Mouse (Mus musculus) mesoderm, embryonic 11.5 days (tissue): ENCODE results near the gene Eml6.

ENCODE experiments used
- DNase-seq: peaks from one replicate; pipeline ENCODE4 v3.0.0-alpha.2; 2012; ENCODE audit warnings: low read depth, low spot score

Gene Eml6

DNA sequence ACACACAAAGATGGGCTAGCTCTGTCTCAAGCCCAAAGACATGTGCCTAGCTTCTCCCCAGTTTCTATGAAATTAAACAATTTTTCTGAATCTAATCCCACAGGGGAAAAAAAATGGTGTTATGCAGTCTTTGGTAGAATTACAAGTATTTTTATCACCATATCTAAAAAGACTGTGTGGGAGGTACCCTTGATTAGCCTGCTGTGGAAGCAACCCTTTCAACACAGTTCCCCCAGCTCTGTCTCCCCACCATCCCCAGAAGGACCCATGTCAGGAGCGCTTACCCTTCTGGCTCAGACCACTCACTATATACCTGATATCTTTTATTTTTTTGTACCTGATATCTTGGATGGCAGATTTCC, 276.4 kb downstream of the Eml6 start:
- no peak for DNase-seq

DNA sequence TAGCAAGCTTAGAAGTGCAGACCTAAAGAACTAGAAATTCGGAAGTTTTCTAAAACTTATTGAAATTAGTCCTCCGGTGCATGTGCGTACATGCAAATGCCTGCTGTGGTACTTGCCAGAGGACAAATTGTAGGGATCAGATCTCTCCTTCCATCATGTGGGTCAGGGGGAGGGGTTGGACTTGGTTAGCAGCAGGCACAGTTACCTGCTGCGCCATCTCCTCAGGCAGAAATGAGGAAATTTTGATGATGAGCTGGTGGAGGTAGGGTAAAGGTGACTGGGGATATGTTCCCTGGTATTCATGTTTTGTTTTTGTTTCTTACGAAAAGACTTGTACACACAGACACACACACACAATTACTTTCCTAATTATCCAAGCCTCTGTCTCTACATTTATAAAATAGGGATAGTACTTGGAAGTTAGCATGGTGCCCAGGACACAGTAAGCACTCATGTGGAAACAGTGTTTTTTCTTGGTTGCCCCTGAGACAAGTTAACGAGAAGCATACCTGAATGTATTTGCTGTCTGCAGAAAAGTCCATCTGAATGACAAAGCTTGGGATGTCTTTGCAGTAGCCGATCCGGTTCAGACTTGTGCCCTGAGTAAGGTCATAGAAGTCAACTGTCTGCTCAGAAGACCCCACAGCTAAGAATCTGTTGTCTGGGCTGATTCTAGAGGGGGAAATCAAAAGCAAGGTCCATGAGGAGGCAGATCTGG, 276.9 kb downstream of the Eml6 start:
- no peak for DNase-seq

DNA sequence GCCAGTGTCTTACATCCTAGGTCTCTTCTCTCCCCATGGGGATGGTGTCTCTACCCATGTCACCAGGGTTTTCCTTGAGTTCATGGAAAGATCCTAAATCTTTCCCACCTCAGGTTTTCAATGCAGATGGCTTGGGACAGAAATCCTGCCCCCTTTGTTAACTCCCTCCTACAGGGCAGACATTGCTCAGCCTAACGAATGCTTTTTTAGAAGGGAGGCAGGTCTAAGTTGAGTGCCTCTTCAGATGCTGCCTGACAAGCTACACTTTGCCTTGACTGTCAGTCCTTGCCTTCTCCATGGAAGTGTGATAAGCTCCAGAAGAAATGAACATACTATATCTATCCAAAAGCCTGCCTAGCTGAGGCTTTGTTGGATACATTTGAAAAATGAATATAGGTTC, 278.0 kb downstream of the Eml6 start:
- no peak for DNase-seq

DNA sequence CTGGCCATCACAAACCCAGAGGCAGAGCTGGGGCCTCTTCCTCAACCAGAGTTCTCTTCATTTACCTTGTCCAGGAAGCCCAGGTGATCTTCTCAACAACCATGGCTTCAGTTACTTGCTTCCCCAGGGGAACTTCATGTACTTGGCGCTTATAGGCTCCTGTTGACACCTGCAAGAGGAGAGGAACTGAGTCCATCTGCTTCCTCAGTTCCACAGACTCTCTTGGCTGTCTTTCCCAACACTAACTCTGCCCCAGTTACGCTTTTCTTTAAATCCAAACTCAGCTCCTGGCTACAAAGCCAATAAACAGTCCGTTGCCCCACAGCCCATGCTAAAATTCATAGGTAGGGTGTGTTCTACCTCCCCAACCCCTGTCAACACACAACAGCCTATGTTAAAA, 278.5 kb downstream of the Eml6 start:
- no peak for DNase-seq

DNA sequence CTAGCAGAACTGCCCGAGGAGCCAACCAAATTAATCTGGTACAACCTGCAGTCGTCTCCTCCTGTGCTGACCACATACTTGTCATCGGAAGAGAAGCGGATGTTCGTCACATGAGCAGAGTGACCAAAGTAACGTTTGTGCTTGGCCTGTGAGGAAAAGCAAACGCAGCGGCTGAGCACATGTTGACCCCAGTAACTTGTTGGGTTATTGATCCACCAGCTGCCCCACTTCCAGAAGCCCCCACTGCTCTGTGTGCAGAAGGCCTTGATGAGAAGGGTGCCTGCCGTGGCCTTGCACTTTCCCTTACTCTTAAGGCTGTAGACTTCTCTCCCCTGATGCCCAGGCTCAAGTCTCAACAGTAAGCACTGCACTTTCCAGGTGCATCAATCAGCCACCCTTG, 279.6 kb downstream of the Eml6 start:
- DNase-seq = no peak

DNA sequence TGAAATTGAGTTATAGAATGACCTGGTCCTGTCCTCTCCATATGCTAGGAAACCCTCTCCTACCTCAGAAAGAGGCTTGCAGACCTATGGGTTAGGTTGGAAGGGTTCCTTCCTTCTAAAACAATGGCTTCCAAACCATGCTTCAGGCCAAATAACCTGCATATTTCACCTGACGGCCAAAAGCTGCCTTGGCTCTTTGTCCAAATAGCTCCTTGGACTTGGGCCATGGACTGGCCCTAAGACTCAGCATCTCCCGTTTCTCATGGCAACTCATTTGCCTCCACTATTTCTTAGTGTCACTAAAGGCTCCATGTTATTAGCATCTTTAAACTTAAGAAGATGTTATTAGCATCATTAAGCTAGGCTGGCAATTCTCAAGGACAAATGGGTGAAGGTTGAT, 280.3 kb downstream of the Eml6 start:
- no peak for DNase-seq

DNA sequence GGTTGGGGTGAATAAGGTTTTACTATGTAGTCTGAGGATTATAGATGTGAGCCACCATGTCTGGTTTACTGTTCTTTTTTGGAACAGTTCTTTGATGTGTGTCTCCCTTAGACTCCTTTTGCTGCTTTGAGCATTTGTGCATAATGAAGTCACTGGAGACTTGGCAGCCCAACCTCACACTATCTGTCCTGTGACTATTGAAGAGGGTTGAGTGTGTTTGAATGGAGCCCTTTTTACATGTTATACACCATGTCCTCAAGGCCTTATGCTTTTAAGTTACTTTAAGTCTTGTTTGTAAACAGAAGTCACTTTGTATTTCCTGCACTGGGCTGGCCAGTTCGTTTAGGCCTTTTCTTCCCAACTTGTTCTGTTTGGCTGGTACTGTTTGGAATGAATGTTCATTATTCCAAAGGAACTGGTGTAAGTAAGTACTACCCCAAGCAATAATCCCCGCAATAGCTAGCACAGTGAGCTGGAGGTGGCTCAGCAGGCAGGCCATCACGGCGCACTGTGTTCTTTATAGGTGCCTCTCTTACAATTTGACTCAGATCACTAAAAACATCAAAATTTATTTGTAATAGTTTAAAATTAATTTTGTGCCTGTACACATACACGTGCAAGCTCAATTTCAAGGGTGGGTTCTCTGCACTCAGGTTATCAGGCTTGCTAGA, 280.9 kb downstream of the Eml6 start:
- DNase-seq = no peak

DNA sequence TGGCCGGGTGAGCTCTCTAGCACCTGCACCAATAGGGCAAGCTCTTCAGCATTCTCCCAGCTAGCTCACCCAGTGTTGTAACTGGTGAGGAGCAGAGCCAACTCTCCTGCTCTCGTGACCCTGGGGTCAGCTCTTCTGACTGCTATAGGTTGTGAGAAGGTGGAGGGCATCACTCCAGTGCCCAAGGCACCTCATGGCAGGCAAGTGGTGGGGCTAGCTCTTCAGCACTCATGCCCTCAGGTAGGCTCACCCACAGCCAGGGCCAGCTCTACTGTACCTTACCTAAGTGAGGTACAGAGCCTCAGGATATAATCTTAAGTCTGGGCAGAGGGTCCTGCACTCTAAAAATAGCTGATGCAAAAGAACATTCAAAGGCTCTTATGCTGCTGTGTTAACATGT, 286.1 kb downstream of the Eml6 start:
- no peak for DNase-seq

DNA sequence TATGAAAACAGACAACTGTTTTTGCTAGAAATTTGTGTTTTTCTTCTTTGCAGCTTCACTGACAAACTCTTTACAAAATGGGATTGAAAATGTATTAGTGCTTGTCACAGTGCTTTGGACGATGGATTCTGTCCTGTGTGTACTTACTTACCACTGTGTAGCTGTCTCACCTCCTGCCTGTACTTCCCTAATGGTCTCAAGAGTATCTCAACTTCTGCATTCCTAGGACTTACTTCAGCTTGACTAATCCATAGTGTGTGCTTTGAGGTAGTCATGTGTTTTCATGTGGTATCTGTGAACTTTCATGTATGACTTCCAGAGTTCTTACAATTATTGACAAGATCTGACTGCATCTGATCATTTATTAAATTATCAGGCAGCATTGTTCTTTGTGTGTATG, 297.9 kb downstream of the Eml6 start:
- DNase-seq = no peak

DNA sequence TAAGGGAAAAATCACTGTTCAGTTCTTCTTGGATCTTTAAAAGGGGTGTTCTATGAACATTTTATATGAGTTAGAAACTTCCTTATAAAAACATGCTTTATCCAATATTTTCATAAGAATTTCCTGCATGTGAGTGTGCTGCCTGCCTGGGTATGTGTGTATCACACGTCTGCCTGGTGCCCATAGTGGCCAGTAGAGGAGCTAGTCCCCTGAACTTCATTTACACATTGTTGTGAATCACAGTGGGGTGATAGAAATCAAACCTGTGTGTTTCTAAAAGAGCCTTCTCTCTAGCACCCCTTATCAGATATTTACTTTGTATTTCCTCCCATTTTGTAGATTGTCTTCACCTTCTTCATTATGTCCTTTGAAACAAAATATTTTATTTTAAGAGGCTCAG, 300.2 kb downstream of the Eml6 start:
- no peak for DNase-seq

DNA sequence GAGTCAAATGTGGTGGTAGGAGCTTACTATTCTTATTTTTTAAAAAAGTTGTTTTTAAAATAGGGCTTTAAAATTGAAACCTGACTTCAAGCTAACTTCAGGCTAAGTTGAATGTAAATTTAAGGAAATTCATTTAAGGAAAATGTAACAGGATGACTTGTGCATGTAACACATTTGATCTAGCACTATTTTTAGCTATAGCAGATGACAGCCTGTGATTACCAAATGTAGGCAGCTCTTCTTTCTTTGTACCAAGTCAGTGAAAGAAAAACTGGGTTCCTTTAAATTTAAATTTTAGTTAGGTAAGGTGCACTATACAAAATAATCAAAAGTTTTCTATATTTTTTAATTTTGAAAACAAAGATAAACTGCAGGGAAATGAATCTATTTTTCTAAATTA, 300.7 kb downstream of the Eml6 start:
- DNase-seq = no peak

DNA sequence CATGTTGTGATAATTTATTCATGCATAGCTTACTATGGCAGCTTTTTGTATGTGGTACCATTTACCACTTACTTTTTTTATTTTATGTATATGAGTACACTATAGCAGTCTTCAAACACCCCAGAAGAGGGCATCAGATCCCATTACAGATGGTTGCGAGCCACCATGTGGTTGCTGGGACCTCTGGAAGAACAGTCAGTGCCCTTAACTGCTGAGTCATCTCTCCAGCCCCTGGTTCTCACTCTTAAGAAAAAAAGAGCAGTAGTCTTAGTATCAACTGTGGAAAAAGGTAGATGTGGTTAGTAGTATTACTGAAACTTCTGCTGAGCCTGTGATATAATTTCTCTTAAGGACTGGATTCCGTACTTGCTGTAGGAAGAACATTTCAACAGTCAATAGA, 301.6 kb downstream of the Eml6 start:
- no peak for DNase-seq

DNA sequence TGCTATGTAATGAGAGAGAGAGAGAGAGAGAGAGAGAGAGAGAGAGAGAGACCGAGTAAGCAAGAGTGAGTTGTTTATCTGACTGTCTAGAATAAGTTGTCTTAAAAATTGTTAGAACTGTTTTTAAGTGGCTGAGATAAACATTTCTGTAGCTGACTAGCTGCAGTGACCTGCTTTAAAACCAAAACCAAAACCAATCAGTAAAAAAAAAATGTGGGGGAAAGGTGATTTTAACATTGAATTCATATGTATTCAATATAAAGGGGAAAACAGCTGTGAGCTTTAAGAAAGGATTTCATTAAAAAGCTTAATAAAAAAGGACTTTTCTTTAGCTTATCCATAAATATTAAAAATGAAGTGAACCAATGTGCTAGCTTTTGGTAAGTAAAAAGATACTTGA, 306.2 kb downstream of the Eml6 start:
- no peak for DNase-seq

DNA sequence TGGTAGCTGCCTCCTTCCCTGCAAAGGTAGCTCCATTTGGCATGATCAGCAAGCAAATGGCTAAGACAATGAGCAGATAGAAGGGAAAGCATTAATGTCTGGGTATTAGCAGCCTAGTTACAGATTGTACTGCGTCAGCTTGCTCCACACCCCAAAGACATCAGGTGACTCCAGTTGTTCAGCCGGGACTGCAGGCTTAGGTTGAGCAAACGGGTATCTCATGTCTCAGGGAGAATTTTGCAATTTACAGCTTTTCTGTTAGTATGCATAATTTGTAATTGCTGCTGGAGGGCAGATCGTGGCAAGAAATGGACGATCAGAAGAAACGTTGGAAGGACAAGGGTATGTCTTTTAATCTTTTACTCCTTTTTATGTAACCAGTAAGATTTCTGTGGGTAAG, 307.3 kb downstream of the Eml6 start:
- no peak for DNase-seq

DNA sequence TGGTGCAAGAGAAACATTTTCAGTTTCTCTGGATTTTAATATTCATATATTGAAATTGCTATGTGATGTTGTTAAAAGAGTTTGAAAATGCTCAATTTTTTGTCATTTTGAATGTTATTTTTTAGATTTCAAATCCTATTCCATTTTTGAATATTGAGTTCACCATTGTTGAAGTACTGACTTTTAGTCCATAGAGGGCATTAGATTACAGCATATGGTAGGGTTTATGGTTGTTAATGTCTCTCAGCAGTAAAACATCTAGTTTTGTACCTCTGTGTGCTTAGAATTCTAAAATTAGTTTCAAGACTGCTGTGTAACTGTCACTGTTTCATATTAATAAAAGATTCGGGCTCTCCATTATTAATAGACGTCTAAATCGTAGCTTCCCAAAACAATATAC, 310.3 kb downstream of the Eml6 start:
- no peak for DNase-seq

DNA sequence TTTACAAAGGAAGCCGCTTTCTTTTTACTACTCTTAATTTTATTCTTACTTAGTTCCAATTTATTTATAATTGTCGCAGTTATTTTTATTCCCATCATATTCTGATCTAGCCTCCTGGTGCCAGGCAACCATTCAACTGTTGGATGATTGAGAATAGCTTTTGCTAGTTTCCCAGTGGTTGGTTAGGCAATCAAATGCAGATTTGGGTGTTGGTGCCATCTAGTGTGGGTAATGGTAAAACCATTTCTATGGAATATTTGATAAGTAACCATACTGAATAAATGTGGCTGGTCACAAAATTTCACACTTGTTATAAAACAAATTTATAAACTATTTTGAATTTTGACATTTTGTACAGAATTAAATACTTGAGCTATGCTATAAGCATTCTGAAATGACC, 311.0 kb downstream of the Eml6 start:
- no peak for DNase-seq

DNA sequence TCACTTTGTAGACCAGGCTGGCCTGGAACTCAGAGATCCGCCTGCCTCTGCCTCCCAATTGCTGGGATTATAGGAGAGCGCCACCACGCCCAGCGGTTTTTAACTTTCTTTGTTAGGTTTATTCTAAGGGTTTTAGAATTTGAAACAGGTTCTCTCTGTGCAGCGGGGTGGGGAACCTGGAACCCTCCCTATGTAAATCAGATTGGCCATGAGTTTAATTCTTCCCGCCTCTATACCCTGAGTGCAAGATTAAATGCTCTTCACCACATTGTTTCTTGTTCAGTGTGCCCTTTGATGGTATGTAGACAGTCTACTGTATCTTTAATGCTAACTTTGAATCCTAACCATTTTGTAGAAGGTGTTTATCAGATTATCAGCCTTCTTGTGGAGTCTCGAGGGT, 311.7 kb downstream of the Eml6 start:
- DNase-seq = no peak

DNA sequence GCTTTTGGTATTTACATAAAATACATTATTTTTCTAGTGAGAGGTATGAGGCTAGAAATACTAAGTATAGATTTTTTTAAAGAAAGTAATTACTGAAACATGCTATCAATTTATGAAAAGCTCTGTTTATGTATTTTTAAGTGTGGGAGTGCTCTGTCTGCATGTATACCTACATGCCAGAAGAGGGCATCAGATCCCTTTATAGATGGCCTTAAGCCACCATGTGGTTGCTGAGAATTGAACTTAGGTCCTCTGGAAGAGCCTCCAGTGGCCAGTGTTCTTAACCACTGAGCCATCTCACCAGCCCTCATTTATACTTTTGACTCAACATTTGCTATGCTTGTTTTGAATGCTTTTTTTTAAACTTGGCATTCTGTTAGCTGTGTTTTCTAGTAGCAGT, 316.3 kb downstream of the Eml6 start:
- no peak for DNase-seq

DNA sequence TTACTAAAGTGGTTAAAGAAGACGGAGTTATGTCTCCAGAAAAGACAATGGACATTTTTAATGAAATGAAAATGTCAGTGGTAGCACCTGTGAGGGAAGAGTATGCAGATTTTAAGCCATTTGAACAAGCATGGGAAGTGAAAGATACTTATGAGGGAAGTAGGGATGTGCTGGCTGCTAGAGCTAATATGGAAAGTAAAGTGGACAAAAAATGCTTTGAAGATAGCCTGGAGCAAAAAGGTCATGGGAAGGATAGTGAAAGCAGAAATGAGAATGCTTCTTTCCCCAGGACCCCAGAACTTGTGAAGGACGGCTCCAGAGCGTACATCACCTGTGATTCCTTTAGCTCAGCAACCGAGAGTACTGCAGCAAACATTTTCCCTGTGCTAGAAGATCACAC, 319.0 kb downstream of the Eml6 start:
- no peak for DNase-seq

DNA sequence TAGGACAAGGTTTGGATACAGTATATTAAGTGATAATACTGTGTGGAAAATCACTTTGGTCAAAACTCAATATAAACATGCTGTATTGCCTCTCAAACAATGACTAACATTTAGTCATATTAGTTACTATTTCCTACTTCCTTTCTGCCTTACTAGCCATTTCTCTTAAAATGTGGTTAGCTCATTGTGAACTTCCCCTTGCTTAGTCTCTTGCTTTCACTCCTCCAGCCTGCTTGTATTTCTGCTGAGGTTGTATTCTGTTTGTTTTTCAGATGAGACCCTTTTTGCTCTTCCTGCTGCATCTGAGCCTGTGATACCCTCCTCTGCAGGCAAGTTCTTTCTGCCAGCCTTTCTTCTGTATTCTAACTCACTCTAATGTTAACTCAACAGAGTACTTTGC, 320.6 kb downstream of the Eml6 start:
- no peak for DNase-seq

DNA sequence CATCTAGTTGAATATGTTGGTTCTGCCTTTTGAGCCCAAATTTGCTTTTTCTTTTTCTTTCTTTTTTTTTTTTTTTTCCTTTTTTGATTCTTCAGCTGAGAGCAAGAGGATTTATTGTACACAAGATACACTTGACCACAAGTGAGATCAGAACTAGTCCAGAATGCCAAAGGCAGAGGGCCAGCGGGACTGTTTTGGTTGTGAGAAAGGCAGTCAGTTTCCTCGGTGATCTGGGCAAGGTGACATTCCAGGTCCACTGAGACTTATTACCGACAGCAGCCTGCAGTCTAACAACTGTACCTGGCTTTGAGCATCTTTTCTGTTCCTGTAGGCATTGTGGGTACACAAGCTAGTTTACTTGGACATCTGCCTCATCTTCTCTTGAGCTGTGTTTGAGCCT, 323.1 kb downstream of the Eml6 start:
- DNase-seq = no peak

DNA sequence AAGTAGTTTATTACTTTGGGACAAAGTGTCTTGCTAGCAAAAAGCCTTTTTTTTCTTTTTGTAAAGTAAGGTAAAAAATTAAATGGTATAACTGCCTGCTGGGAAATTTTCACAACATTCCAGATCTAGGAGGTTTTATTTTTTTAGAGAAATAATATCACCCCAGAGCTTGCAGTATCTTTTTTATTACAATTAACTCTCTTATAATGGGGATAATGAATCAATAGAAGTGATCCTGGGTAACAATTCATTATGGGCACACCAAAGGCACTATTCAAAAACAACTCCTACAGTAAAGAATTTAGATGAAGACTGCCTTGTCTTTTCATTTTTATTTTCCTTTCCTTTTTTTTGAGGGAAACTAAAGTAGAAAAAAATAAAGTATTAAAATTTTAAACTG, 331.1 kb downstream of the Eml6 start:
- DNase-seq = no peak

DNA sequence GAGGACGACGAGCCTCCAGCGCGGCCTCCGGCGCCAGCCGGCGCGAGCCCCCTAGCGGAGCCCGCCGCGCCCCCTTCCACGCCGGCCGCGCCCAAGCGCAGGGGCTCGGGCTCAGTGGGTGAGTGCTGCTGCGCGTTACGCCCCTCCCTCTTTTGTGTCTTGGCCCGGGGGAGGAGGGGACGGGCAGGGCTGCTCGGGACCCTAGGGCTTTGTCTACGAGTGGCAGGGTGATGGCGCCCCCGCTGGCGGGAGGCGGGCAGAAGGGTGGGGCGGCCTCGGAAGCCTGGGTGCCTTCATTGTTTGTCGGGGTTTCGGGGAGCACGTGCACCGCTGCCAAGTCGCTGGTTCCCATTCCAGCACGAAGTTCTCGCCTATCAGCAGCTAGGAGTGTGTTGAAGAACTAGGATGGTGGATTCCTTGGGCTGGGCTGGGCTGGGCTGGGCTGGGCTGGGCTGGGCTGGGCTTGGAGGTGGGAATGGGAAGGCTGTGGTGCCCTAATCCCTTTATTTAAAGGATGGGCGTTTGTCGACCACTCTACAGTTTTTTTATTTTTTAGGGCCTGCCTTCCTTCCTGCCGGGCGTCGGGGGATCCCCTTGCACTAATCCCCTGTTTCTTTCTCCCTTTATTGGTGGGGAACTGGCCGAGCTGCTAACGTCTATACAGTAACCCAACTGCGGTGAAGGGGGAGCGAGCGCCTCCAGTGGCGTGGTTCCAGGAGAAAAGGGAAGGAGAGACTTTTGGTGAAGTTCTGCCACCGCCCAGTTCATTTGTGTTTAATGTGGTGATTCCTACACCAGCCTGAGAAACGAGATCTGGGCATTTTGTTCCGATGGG, 332.0 kb downstream of the Eml6 start:
- DNase-seq = peak; percentile 90
